Mouse (Mus musculus) kidney, embryonic 16.5 days (tissue): ENCODE measurements around the gene Limk2. TPM values are rescaled to one million over a fixed set of nuclear protein-coding genes. Genes with fewer than 3 reads are reported as not detected.

Source experiments
- ATAC-seq: fragments of 200-750 bp; cut with Nextera tagmentation; 2 replicates; pipeline ENCODE4 v1.8.0; 2017; ENCODE audit warnings: moderate TSS enrichment; ENCODE audit not compliant: low FRiP score, low TSS enrichment
- H3K27ac ChIP-seq: fragments of 300-500 bp; sonication (generic); 2 replicates; pipeline ENCODE4 v1.5.1; 2014; ENCODE audit warnings: low read length
- H3K27me3 ChIP-seq: fragments of 300-500 bp; sonication (generic); 2 replicates; pipeline ENCODE4 v1.6.1; 2014; ENCODE audit warnings: low read length, control low read depth, mixed read lengths; ENCODE audit not compliant: insufficient read depth
- H3K36me3 ChIP-seq: fragments of 300-500 bp; sonication (generic); 2 replicates; pipeline ENCODE4 v1.6.1; 2014; ENCODE audit warnings: low read length, control low read depth, mixed read lengths; ENCODE audit not compliant: insufficient read depth
- H3K4me1 ChIP-seq: fragments of 300-500 bp; sonication (generic); 2 replicates; pipeline ENCODE4 v1.6.1; 2014; ENCODE audit warnings: low read length, control low read depth, mixed read lengths; ENCODE audit not compliant: insufficient read depth
- H3K4me2 ChIP-seq: fragments of 300-500 bp; sonication (generic); replicated peaks from 2 replicates; pipeline ENCODE4 v1.6.1; 2014; ENCODE audit warnings: low read depth, low read length
- H3K4me3 ChIP-seq: fragments of 300-500 bp; sonication (generic); 2 replicates; pipeline ENCODE4 v1.5.1; 2014; ENCODE audit warnings: mild to moderate bottlenecking, low read length
- H3K9ac ChIP-seq: fragments of 300-500 bp; sonication (generic); replicated peaks from 2 replicates; pipeline ENCODE4 v1.6.1; 2014; ENCODE audit warnings: low read length
- H3K9me3 ChIP-seq: fragments of 300-500 bp; sonication (generic); 2 replicates; pipeline ENCODE4 v1.6.1; 2016; ENCODE audit warnings: low read length, control low read depth
- WGBS: fragments of 180-500 bp; shearing (Covaris S2); extraction: QIAGEN DNeasy Blood & Tissue Kit; methylation state at CpG from one replicate; pipeline ENCODE4 v1.1.7; 2014; 5-methylcytosine and 5-hydroxymethylcytosine counted together
- polyA plus RNA-seq: library from polyadenylated mRNA; unstranded; fragments of >200 nt; fragmentation: Nextera tagmentation; extraction: Ambion mirVana; gene quantifications from 2 replicates; pipeline ENCODE4 v1.2.1, GENCODE M21; 2015

Limk2 gene
- polyA plus RNA-seq, 1 experiment from 2014 or later = 45.8 TPM

DNA sequence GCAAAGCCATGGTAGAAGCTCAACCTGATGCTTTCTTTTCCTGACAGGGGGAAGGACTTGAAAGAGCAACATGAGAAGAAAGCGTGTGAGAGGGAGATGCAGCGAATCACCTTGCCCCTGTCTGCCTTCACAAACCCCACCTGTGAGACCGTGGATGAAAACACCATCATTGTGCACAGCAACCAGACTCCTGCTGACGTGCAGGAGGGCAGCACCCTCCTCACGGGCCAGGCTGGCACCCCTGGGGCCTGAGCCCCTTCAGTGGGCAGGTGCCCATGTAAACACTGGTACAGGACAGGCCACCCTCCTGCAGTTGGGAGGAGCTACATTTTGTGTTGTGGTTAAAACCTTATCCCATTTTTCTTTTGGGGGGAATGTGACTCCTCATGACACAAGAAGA is 67.5 kb downstream of the Limk2 start:
- WGBS = 76% methylated on average over 5 of the region's 5 CpGs

DNA sequence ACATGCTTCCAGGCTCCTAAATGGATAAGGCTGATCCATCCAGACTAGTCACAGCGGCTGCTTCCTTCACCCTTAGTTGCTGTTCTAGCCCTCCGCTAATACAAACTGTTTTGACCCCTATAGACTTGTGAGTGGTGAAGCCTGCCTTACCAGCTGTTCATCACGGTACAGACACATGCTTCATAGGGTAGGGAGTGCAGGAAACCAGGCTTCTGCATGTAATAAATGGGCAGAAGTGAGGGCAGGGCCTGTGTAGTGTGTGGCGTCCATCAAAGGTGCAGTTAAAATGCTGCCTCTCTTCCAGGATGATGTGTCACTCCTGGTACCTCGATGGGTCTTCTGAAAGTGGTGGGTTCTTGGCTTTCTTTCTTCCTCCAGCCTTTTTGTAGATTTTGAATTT is 71.0 kb downstream of the Limk2 start:
- peak overlapping the region; percentile 35; the same call in 1 of the 2 replicates for H3K9ac ChIP-seq

More for the DNA sequence above, 67.5 kb downstream of the Limk2 start:
- no peaks in the 10 kb centered on the region for H3K27me3 ChIP-seq
- no peak overlapping the region for H3K9ac ChIP-seq
- H3K9me3 ChIP-seq = no peaks in the 10 kb centered on the region
- no peak overlapping the region for H3K4me3 ChIP-seq
- H3K36me3 ChIP-seq = peaks cover 20% of the 10 kb centered on the region
- no peak overlapping the region for H3K4me2 ChIP-seq
- no peak for ATAC-seq
- no peak overlapping the region for H3K27ac ChIP-seq
- peaks cover 15% of the 10 kb centered on the region for H3K4me1 ChIP-seq

DNA sequence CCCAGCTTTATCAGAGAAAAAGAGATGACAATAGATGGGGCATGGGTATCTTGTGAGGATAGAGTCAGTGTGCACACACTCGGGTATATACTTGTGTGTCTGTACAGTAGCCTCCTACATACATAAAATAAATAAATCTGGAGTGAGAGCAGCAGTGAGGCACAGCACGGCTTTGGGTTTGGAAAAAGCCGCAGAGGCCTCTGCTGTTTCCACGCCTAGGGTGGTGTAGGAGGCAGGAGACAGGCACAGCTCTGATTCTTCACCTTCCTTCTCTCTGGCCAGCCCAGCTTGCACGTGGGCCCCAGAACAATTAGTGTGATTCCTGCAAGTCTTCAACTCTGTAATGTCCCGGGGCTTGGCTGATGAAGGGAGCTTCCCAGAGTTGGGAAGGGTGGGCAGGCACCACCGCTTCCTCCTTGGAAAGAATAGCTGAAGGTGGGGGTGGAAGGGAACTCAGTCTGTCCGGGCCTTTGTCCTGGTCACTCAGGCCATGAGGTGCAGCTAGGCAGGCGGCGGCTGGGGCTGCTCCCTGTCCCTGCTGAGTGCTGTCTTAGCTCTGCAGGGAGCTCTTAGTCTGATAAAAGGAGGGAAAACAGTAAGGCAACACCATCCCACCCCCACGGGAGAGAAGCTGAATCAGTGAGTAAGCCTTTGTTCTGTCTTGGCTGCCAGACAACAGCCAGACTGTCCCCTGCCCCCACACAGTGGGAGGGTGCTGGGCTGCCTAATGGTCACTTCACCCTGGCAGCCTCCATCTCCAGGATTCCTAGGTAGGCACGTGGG is 71.6 kb downstream of the Limk2 start:
- 16% methylated on average over 12 of the region's 12 CpGs for WGBS
- Histone ChIP-seq H3K9me3 (no peaks in the 10 kb centered on the region), H3K4me1 (peaks cover 34% of the 10 kb centered on the region), H3K27me3 (no peaks in the 10 kb centered on the region), H3K36me3 (no peaks in the 10 kb centered on the region), H3K4me3 (no peak overlapping the region), H3K9ac (peak overlapping the region; percentile 35; the same call in 1 of the 2 replicates), H3K27ac (peak overlapping the region; percentile 51; the same call in 1 of the 2 replicates), H3K4me2 (no peak overlapping the region)
- peak; percentile 40; the same call in 1 of the 2 replicates for ATAC-seq

More for the DNA sequence above, 71.0 kb downstream of the Limk2 start:
- no peaks in the 10 kb centered on the region for H3K27me3 ChIP-seq
- WGBS = 60% methylated on average over 5 of the region's 5 CpGs
- peaks cover 29% of the 10 kb centered on the region for H3K4me1 ChIP-seq
- no peak overlapping the region for H3K4me3 ChIP-seq
- H3K9me3 ChIP-seq = no peaks in the 10 kb centered on the region
- no peak overlapping the region for H3K4me2 ChIP-seq
- H3K36me3 ChIP-seq = no peaks in the 10 kb centered on the region
- no peak; the same call in 1 of the 2 replicates for ATAC-seq
- no peak overlapping the region; the same call in 1 of the 2 replicates for H3K27ac ChIP-seq

DNA sequence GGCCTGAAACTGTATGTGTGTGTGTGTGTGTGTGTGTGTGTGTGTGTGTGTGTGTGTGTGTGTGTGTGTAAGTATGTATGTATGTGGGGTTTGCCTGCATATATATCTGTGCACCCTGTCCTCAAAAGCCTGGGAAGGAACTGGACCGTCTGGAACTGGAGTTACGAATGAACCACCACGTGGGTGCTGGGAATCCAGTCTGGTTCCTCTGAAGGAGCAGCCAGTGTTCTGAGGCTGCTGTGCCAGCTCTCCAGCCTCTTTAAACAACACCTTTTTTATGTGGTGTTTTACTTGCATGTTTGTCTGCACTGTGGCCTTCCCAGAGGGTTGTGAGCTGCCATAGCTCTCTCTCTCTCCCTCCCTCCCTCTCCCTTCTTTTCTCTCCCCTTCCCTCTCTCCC is 72.4 kb downstream of the Limk2 start:
- Histone ChIP-seq H3K9me3 (no peaks in the 10 kb centered on the region), H3K36me3 (no peaks in the 10 kb centered on the region), H3K9ac (no peak overlapping the region), H3K4me3 (no peak overlapping the region), H3K27me3 (no peaks in the 10 kb centered on the region), H3K4me1 (peaks cover 39% of the 10 kb centered on the region), H3K4me2 (no peak overlapping the region), H3K27ac (no peak overlapping the region)
- 89% methylated on average over 3 of the region's 3 CpGs for WGBS
- no peak for ATAC-seq

DNA sequence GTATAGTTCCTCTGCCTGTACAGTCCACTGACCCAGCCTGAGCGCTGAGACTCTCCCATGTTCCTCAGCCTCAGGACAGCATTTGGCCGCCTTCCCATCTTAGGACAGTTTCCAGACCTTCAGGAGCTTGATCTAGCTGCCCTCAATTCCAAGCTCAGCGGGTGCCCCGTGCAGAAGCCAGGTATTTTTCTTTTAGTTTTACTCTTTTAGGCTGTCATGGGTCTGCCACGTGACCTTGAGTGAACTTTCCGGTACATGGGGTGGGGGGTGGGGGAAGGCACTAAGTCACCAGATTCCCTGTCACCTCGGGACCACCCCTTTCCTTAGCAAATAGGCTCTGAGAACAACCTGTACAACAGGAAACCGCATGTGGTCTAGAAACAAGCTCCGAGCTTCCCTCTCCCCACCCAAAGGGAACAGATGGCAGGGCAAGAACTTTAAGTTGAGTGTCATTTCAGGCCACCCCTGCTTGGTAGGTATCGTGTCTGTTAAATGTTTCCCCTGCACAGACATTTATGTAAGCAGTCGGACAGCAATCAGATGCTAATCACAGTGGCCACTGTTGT is 73.3 kb downstream of the Limk2 start:
- no peak overlapping the region for H3K4me3 ChIP-seq
- no peaks in the 10 kb centered on the region for H3K36me3 ChIP-seq
- peaks cover 46% of the 10 kb centered on the region for H3K4me1 ChIP-seq
- no peak for ATAC-seq
- H3K27me3 ChIP-seq = no peaks in the 10 kb centered on the region
- H3K27ac ChIP-seq = no peak overlapping the region
- no peak overlapping the region for H3K4me2 ChIP-seq
- no peak overlapping the region for H3K9ac ChIP-seq
- WGBS = 34% methylated on average over 11 of the region's 11 CpGs
- no peaks in the 10 kb centered on the region for H3K9me3 ChIP-seq

DNA sequence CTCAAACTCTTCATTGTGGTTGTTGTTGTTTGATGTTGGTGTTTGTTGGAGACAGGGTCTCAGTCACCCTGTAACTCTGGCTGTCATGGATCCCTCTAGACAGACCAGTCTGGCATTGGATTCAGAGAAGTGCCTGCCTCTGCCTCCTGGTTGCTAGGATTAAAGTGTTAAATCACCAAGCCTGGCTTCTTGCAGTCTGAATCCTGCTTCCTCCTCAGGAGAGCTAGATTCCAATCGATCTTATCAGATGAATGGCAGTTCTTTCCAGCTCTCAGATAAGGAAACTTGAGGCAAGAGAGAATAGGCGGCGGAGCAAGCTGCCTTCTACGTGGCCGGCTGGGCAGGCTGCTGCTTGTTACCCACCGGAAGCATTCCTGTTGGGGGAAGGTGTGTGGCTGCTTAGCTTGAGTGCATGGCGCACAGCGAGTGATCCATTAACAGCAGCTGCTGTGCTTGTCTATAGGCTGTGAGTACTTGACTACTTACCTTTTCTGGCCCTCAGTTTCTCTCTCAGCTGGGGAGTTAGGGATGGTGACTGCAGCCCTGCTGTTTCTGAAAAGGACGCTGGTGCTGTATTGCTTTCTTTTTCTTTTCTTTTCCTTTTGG is 74.2 kb downstream of the Limk2 start:
- Histone ChIP-seq H3K27me3 (no peaks in the 10 kb centered on the region), H3K4me2 (no peak overlapping the region), H3K36me3 (no peaks in the 10 kb centered on the region), H3K4me3 (no peak overlapping the region), H3K9me3 (no peaks in the 10 kb centered on the region), H3K9ac (no peak overlapping the region), H3K27ac (no peak overlapping the region), H3K4me1 (peaks cover 52% of the 10 kb centered on the region)
- no peak for ATAC-seq
- 42% methylated on average over 9 of the region's 9 CpGs for WGBS

DNA sequence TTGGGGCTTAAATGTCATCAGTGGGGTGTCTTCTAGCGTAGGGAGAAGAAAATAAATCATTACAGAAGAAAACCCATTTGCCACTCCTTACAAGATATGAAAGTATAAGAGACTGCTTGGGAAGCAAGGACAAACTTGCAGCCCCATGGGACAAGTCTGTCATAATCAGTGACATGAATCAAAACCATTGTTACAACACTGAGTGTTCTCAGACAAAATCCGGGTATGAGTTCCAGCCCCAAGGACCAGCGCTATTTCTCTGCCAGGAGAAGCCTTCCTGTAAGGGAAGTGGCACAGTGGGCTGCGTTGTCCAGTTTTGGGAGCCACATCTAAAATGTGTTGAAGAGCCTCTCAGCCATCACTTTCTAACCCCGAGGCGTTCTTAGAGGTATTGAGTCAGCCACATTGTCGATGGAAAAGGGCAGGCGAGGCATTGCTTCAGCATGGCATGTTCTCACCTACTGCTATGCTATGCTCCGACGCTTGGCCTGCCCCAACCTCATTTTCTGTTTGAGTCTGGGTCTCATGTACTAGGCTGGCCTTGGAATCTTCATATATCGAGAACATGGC is 74.8 kb downstream of the Limk2 start:
- Histone ChIP-seq H3K9ac (no peak overlapping the region), H3K4me1 (peaks cover 52% of the 10 kb centered on the region), H3K27ac (no peak overlapping the region), H3K4me3 (no peak overlapping the region), H3K36me3 (no peaks in the 10 kb centered on the region), H3K27me3 (no peaks in the 10 kb centered on the region), H3K4me2 (no peak overlapping the region), H3K9me3 (no peaks in the 10 kb centered on the region)
- no peak for ATAC-seq
- WGBS = 86% methylated on average over 11 of the region's 11 CpGs

DNA sequence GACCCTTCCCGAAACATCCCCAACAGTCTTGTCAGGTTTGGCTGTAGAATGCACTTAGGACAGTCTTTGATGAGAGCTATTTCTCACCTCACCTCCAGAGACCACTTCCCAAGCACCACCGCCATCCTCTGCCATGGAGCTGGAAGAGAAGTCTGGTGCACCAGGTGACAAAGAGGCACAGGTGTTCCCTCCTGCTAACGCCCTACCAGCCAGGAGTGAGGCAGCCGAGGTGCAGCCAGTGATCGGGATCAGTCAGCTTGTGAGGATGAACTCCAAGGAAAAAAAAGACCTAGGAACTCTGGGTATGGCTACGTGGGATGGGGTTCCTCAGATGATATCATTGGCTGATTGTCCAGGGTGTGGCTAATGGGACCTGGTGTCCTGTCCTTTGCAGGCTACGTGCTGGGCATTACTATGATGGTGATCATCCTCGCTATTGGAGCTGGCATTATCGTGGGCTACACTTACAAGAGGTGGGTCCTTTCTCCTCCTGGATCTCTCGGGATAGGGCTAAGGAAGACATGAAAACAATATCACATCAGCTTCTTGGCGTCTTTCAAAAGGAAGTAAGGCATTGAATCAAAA is 75.8 kb downstream of the Limk2 start:
- peaks cover 52% of the 10 kb centered on the region for H3K4me1 ChIP-seq
- no peak overlapping the region for H3K4me3 ChIP-seq
- no peak overlapping the region for H3K27ac ChIP-seq
- no peak overlapping the region for H3K4me2 ChIP-seq
- no peaks in the 10 kb centered on the region for H3K36me3 ChIP-seq
- ATAC-seq = no peak
- H3K27me3 ChIP-seq = no peaks in the 10 kb centered on the region
- 85% methylated on average over 11 of the region's 11 CpGs for WGBS
- no peak overlapping the region for H3K9ac ChIP-seq
- no peaks in the 10 kb centered on the region for H3K9me3 ChIP-seq

DNA sequence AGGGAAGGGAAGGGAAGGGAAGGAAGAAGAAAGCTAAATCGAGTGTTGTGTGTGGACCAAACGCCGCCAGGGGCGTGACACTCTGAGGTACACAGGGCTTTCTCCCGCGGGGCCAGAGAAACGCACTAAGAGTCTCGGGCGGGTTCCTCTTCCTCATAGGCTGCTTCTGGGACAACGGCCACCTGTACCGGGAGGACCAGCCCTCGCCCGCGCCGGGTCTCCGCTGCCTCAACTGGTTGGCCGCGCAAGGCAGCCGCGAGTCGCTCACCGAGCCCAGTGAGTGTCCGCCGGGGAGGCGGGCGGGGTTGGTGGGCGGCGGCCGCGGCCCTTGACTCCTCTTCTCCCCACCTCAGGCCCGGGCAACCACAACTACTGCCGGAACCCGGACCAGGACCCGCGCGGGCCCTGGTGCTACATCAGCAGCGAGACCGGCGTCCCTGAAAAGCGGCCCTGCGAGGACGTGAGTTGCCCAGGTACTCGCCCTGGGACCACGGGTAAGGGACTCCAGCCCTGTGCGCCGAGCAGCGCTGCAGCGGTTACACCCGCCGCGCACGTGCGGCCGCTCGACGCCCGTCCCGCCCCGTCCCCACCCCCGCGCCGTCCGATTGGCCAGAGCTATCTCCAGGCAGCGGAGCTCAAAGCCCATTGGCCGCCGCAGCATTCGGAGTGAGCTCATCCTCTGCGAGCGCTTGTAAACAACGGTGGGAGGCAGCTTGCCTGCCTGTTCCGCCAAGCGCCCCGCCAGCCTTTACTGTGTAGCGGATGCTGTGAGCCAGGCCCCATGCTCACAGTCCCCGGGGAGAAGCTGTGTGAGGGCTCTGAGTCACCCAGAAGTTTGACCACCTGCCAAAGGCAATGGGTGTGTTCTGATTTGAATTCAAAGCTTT is 77.0 kb downstream of the Limk2 start:
- peak overlapping the region; percentile 55 for H3K4me3 ChIP-seq
- no peaks in the 10 kb centered on the region for H3K27me3 ChIP-seq
- H3K9ac ChIP-seq = peak overlapping the region; percentile 71
- H3K27ac ChIP-seq = peak overlapping the region; percentile 55; the same call in 1 of the 2 replicates
- no peaks in the 10 kb centered on the region for H3K9me3 ChIP-seq
- peaks cover 41% of the 10 kb centered on the region for H3K4me1 ChIP-seq
- H3K4me2 ChIP-seq = peak overlapping the region; percentile 99
- peak; percentile 97 for ATAC-seq
- H3K36me3 ChIP-seq = no peaks in the 10 kb centered on the region
- WGBS = under 1% methylated on average over 75 of the region's 75 CpGs
